Mouse (Mus musculus) midbrain, embryonic 12.5 days (tissue): ENCODE results near the gene Hip1. TPM values are rescaled to one million over a fixed set of nuclear protein-coding genes. Genes with fewer than 3 reads are reported as not detected.
"Not testable (repeated sequence)": the region's sequence is repeated elsewhere in the genome, so short reads cannot be mapped to it uniquely, and the experiment has no call there.

Source experiments
- ATAC-seq: fragments of 200-750 bp; cut with Nextera tagmentation; 2 replicates; pipeline ENCODE4 v1.8.0; 2017; ENCODE audit warnings: low read depth, moderate TSS enrichment, moderate library complexity; ENCODE audit not compliant: low FRiP score
- H3K27ac ChIP-seq: fragments of 300-500 bp; sonication (generic); replicated peaks from 2 replicates; pipeline ENCODE4 v1.5.1; 2016; ENCODE audit warnings: mild to moderate bottlenecking
- H3K27me3 ChIP-seq: fragments of 300-500 bp; sonication (generic); 2 replicates; pipeline ENCODE4 v1.6.1; 2016; ENCODE audit warnings: mild to moderate bottlenecking
- H3K36me3 ChIP-seq: fragments of 300-500 bp; sonication (generic); 2 replicates; pipeline ENCODE4 v1.6.1; 2016
- H3K4me1 ChIP-seq: fragments of 300-500 bp; sonication (generic); 2 replicates; pipeline ENCODE4 v1.6.1; 2016
- H3K4me2 ChIP-seq: fragments of 300-500 bp; sonication (generic); replicated peaks from 2 replicates; pipeline ENCODE4 v1.6.1; 2016; ENCODE audit warnings: mild to moderate bottlenecking, moderate library complexity
- H3K4me3 ChIP-seq: fragments of 300-500 bp; sonication (generic); 2 replicates; pipeline ENCODE4 v1.5.1; 2016; ENCODE audit warnings: mild to moderate bottlenecking
- H3K9ac ChIP-seq: fragments of 300-500 bp; sonication (generic); replicated peaks from 2 replicates; pipeline ENCODE4 v1.6.1; 2016; ENCODE audit warnings: mild to moderate bottlenecking, moderate library complexity
- H3K9me3 ChIP-seq: fragments of 300-500 bp; sonication (generic); 2 replicates; pipeline ENCODE4 v1.6.1; 2016; ENCODE audit warnings: mild to moderate bottlenecking
- WGBS: fragments of 180-500 bp; shearing (Covaris S2); methylation state at CpG from one replicate; pipeline ENCODE4 v1.1.7; 2016; 5-methylcytosine and 5-hydroxymethylcytosine counted together
- polyA plus RNA-seq: library from polyadenylated mRNA; unstranded; fragments of >200 nt; fragmentation: Nextera tagmentation; extraction: Ambion mirVana; gene quantifications from 2 replicates; pipeline ENCODE4 v1.2.1, GENCODE M21; 2016

The Hip1 gene
- polyA plus RNA-seq, 1 experiment from 2014 or later, result 68.4 TPM

DNA sequence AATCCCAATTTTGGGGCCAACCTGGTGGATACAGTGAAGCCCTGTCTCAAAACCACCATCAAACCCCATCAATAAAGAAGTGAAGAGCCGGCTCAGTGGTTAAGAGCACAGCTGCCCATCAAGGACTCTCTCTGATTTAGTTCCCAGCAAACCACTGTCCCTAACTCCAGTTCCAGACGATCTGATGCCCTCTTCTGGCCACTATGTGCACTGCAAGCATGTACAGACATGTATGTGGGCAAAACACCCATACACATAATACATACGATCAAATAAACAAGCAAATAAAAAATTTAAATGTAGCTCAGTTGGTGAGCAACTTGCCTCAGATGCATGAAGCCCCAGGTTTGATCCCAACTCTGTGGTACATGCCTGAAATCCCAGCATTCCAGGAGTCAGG, 85.4 kb downstream of the Hip1 start:
- Histone ChIP-seq H3K27me3 (no peaks in the 10 kb centered on the region), H3K27ac (no peak overlapping the region), H3K4me2 (no peak overlapping the region), H3K4me3 (no peak overlapping the region), H3K9me3 (0 out of 2 replicates have a peak, but pooled peaks cover 6% of the 10 kb centered on the region), H3K4me1 (no peaks in the 10 kb centered on the region; the same call in 1 of the 2 replicates), H3K9ac (no peak overlapping the region), H3K36me3 (peaks cover 70% of the 10 kb centered on the region)
- 79% methylated on average over 3 of the region's 3 CpGs for WGBS
- no peak for ATAC-seq

DNA sequence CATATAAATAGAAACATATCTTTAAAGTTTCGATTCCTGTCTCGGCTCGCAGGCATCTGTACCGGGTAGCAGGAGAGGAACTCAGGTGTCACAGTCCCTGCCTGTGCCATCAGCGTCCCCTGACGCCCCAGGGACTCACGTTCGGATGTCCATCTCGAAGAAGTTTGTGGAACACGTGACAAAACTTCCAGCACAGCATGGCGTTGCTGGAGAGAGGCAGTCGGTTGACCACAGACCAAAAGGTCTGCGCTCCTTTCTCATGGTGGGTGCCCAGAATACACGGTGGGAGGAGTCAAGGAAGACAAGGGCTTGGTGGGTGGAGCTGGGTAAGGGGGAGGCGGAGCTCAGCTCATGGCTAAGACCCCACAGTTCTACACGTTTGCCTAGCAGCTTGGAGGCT, 87.0 kb downstream of the Hip1 start:
- Histone ChIP-seq H3K27ac (no peak overlapping the region), H3K9me3 (0 out of 2 replicates have a peak, but pooled peaks cover 10% of the 10 kb centered on the region), H3K4me1 (no peaks in the 10 kb centered on the region; the same call in 1 of the 2 replicates), H3K36me3 (peaks cover 85% of the 10 kb centered on the region), H3K4me3 (no peak overlapping the region), H3K27me3 (no peaks in the 10 kb centered on the region), H3K9ac (no peak overlapping the region), H3K4me2 (no peak overlapping the region)
- no peak for ATAC-seq
- 93% methylated on average over 16 of the region's 16 CpGs for WGBS

DNA sequence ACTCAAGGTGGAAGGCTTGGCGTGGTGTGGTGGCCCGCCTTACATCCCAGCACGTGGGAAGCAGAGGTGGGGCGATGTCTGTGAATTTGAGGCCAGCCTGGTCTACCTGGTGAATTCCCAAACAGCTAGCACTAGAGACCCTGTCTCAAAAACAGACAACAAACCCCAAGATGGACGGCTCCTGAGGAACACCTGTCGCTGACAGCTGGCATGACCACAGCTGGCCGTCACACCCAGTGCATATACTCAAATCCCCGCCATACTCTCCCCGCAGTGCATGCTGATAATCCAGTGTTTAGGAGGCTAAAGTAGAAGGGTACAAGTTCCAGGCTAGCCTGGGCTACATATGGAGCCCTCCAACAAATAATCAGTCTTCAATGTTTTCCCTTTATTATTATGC, 88.4 kb downstream of the Hip1 start:
- Histone ChIP-seq H3K9me3 (0 out of 2 replicates have a peak, but pooled peaks cover 10% of the 10 kb centered on the region), H3K36me3 (peaks cover 89% of the 10 kb centered on the region), H3K4me1 (no peaks in the 10 kb centered on the region; the same call in 1 of the 2 replicates), H3K27ac (no peak overlapping the region), H3K9ac (no peak overlapping the region), H3K4me3 (no peak overlapping the region), H3K4me2 (no peak overlapping the region), H3K27me3 (no peaks in the 10 kb centered on the region)
- ATAC-seq, result no peak
- WGBS, result 98% methylated on average over 9 of the region's 9 CpGs

DNA sequence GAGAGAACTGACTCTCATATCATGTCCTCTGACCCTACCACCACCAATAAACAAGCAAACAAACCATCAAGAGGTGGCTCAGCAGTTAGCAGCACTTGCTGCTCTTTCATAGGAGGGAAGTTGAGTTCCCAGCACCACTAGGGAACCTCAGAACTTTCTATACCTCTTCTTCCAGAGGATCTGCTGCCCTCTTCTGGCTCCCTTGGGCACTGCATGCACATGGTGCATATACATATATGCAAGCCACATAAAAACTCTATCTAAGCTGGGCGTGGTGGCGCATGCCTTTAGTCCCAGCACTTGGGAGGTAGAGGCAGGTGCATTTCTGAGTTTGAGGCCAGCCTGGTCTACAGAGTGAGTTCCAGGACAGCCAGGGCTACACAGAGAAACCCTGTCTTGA, 90.7 kb downstream of the Hip1 start:
- H3K4me1 ChIP-seq, result no peaks in the 10 kb centered on the region
- H3K4me2 ChIP-seq, result no peak overlapping the region
- ATAC-seq, result no peak
- no peak overlapping the region for H3K4me3 ChIP-seq
- peaks cover 98% of the 10 kb centered on the region for H3K36me3 ChIP-seq
- H3K9ac ChIP-seq, result no peak overlapping the region
- H3K27ac ChIP-seq, result no peak overlapping the region
- whole genome bisulfite sequencing, result 100% methylated on average over 2 of the region's 2 CpGs
- H3K9me3 ChIP-seq, result 0 out of 2 replicates have a peak, but pooled peaks cover 10% of the 10 kb centered on the region
- H3K27me3 ChIP-seq, result no peaks in the 10 kb centered on the region

DNA sequence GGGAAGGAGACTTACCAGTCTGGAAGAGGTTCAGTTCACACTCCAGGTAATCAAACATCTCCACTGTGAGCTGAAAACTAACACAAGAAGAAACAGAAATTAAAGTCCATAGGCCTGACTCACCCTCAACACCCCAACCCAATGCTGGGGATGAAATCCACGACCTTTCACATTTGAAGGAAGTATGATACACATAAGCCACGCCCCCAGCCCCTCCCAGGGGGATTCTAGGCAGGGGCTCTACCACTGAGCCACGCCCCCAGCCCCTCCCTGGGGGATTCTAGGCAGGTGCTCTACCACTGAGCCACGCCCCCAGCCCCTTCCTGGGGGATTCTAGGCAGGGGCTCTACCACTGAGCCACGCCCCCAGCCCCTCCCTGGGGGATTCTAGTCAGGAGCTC, 93.4 kb downstream of the Hip1 start:
- H3K4me2 ChIP-seq, H3K4me1 ChIP-seq: not testable (repeated sequence)

DNA sequence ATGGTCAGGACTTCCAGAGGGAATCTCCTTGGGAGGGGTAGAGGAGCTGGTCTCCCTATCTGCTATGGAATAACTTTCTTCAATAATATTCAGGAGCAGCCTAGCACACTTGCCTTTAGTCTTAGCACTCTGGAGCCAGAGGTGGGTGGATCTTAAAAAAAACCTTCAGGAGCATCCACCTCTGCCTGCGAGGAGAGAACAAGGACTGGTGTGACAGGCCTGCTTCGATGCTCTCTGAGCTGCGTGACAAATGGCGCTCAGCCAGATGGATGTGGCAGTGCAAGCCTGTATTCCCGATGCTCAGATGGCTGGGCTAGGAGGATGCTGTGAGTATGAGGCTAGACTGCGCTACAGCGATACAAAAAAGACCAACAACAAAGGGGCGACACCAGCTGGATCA, 93.8 kb downstream of the Hip1 start:
- Histone ChIP-seq H3K4me1 (no peaks in the 10 kb centered on the region), H3K4me3 (no peak overlapping the region), H3K4me2 (no peak overlapping the region), H3K9me3 (0 out of 2 replicates have a peak, but pooled peaks cover 10% of the 10 kb centered on the region), H3K36me3 (peaks cover 96% of the 10 kb centered on the region), H3K27ac (no peak overlapping the region), H3K27me3 (no peaks in the 10 kb centered on the region), H3K9ac (no peak overlapping the region)
- no peak for ATAC-seq
- 95% methylated on average over 8 of the region's 8 CpGs for WGBS

More for the DNA sequence above, 93.4 kb downstream of the Hip1 start:
- not testable (repeated sequence) for ATAC-seq, H3K27ac ChIP-seq, H3K9me3 ChIP-seq, H3K4me3 ChIP-seq, H3K9ac ChIP-seq, H3K27me3 ChIP-seq
- H3K36me3 ChIP-seq, result peaks cover 96% of the 10 kb centered on the region
- WGBS, result 90% methylated on average over 5 of the region's 5 CpGs

DNA sequence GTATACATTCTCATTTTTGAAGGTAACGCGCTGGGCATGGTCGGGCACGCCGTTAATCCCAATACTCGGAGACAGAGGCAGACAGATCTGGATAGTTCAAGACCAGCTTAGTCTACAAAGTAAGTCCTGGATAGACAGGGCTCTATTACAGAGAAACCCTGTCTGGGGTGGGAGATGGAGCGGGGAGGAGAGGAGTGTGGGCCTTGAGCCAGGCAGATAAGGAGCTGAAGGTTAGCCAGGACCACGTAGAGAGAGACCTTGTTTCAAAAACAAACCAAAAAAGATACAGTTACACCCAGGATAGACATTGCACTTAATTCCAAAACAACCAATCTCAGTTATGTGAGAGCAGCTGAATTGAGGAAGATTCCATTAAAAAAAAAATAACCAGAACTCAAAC, 99.2 kb downstream of the Hip1 start:
- WGBS, result 96% methylated on average over 8 of the region's 8 CpGs
- Histone ChIP-seq H3K27me3 (no peaks in the 10 kb centered on the region), H3K9me3 (no peaks in the 10 kb centered on the region), H3K27ac (no peak overlapping the region), H3K4me1 (no peaks in the 10 kb centered on the region), H3K9ac (no peak overlapping the region), H3K4me2 (no peak overlapping the region), H3K36me3 (peaks cover 95% of the 10 kb centered on the region), H3K4me3 (no peak overlapping the region)
- no peak for ATAC-seq

DNA sequence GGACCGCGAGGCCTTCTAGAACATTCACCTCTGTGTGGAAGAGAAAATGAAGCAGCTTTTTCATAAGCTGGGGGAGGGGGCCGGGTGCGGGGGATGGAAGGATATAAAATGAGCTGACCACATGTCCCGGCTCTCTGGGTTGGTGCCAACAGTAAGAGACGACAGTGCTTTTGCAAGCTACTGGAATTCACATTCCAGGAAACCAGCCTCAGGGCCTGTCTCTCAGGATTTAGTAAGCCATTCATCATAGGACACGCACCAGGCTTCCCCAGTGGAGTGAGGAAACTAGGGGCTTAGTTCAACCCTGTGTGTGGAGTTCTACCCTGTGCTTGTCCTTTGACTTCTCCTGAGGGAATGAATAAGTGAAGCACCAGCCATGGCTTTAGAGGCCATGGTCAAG, 102.5 kb downstream of the Hip1 start:
- no peak for ATAC-seq
- H3K27ac ChIP-seq, result no peak overlapping the region
- H3K27me3 ChIP-seq, result no peaks in the 10 kb centered on the region
- no peak overlapping the region for H3K4me3 ChIP-seq
- peaks cover 90% of the 10 kb centered on the region for H3K36me3 ChIP-seq
- no peaks in the 10 kb centered on the region for H3K9me3 ChIP-seq
- H3K9ac ChIP-seq, result no peak overlapping the region
- no peaks in the 10 kb centered on the region for H3K4me1 ChIP-seq
- WGBS, result 90% methylated on average over 7 of the region's 7 CpGs
- no peak overlapping the region for H3K4me2 ChIP-seq

DNA sequence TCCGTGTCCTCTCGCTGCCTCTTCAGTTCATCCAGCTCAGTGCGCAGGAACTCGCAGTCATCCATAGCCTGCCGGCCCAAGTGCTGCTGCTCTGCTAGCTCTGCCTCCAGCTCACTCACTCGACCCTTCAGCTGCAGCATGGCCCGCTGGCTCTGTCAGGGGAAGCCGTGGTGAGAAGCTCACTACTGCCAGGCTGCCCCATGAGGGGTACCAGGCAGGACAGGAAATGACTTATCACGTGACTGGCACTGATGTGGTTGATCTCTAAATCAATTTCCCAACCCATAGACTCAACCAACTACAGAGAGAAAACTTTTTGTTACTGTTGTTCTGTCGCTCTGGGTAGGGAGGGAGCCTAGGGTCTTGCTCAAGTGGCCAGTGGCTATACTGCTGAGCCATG, 109.9 kb downstream of the Hip1 start:
- Histone ChIP-seq H3K9me3 (peaks cover 5% of the 10 kb centered on the region; the same call in 1 of the 2 replicates), H3K4me3 (no peak overlapping the region), H3K4me1 (no peaks in the 10 kb centered on the region), H3K27me3 (no peaks in the 10 kb centered on the region), H3K9ac (no peak overlapping the region), H3K4me2 (no peak overlapping the region), H3K27ac (no peak overlapping the region), H3K36me3 (peaks cover 85% of the 10 kb centered on the region)
- 99% methylated on average over 10 of the region's 10 CpGs for WGBS
- ATAC-seq, result no peak

DNA sequence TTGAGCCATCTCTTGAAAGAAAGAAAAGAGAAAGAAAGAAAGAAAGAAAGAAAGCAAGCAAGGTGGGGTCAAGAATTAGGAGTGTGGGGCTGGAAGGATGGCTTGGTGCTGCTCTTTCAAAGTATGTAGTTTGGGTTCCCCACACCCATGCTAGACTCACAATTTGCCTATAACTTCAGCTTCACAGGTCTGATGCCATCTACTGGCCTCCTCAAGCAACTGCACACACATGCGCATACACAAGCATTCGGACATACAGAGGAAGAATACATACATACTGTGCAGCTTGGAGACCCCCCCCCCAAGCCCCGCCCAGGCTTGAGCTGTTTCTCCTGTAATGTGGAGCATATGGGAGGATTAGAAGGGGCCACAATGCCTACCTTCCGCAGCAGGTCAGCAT, 111.1 kb downstream of the Hip1 start:
- no peak overlapping the region for H3K4me3 ChIP-seq
- H3K9me3 ChIP-seq, result peaks cover 5% of the 10 kb centered on the region; the same call in 1 of the 2 replicates
- ATAC-seq, result no peak
- peaks cover 88% of the 10 kb centered on the region for H3K36me3 ChIP-seq
- no peaks in the 10 kb centered on the region for H3K27me3 ChIP-seq
- 98% methylated on average over 4 of the region's 4 CpGs for WGBS
- no peak overlapping the region for H3K4me2 ChIP-seq
- no peaks in the 10 kb centered on the region for H3K4me1 ChIP-seq
- H3K27ac ChIP-seq, result no peak overlapping the region
- H3K9ac ChIP-seq, result no peak overlapping the region

DNA sequence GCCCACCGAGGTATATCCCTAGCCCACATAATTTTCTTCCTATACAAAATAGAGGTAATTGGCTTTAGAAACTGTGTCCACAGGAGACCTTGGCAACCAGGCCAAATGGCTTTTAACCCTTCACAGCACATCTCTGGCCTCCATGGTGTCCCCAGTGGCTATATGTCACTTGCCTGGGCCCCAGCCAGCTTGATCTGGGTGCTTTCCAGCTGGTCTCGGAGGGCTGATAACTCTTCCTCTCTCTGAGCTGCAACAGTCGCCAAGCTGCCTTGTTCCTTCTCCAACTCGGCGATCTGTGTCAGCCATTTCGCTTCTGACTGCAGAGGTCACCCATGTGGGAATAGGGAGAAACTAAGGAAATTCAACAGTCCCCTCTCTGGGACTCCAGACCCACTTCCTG, 113.8 kb downstream of the Hip1 start:
- Histone ChIP-seq H3K4me1 (no peaks in the 10 kb centered on the region), H3K27ac (no peak overlapping the region), H3K27me3 (no peaks in the 10 kb centered on the region), H3K4me3 (no peak overlapping the region), H3K36me3 (peaks cover 91% of the 10 kb centered on the region), H3K4me2 (no peak overlapping the region), H3K9me3 (peaks cover 5% of the 10 kb centered on the region; the same call in 1 of the 2 replicates), H3K9ac (no peak overlapping the region)
- no peak for ATAC-seq
- 94% methylated on average over 6 of the region's 6 CpGs for WGBS

DNA sequence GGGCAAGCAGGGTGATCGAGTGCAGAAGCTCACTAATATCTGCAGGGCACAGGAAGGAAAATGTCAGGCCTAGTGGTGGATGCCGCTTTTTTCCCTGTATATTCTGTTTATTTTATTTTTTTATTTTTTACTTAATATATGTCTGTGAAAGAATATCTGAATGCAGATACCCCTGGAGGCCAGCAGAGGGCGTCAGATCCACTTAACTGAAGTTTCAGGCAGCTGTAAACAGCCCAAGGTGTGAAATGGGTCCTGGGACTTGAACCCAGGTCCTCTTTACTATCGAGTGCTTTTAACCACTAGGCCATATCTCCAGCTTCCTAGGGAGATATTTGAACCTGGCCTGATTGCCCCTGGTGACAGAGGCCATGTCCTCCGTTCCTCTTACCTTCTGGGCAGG, 116.1 kb downstream of the Hip1 start:
- Histone ChIP-seq H3K9me3 (peaks cover under 1% of the 10 kb centered on the region; the same call in 1 of the 2 replicates), H3K4me2 (no peak overlapping the region), H3K9ac (no peak overlapping the region), H3K4me3 (no peak overlapping the region), H3K36me3 (peaks cover 91% of the 10 kb centered on the region), H3K4me1 (no peaks in the 10 kb centered on the region), H3K27ac (no peak overlapping the region), H3K27me3 (no peaks in the 10 kb centered on the region)
- no peak for ATAC-seq
- 75% methylated on average over 5 of the region's 5 CpGs for WGBS

DNA sequence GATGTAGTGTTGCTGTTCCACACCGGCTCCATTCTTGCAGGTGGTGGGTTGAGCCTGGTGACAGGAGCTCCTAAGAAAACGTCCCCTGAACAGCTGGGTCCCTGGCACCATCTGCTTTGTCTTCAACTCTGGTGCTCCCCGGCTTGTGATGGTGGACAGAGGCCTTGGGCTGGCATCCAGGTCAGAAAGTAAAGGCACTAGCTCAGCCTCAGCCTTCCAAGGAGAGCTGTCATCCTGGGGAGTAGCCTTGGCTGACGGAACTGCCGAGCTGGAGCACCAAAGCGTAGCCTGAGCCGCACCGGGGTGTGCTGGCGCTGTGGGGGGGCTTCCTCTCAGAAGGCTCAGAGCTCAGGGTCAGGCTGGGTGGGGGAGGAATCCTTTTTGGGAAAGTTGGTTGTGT, 134.7 kb downstream of the Hip1 start:
- no peaks in the 10 kb centered on the region for H3K27me3 ChIP-seq
- H3K36me3 ChIP-seq, result peaks cover 57% of the 10 kb centered on the region
- H3K4me3 ChIP-seq, result no peak overlapping the region
- no peaks in the 10 kb centered on the region for H3K4me1 ChIP-seq
- H3K9me3 ChIP-seq, result no peaks in the 10 kb centered on the region
- no peak overlapping the region for H3K27ac ChIP-seq
- 93% methylated on average over 9 of the region's 9 CpGs for WGBS
- no peak overlapping the region for H3K9ac ChIP-seq
- ATAC-seq, result no peak
- no peak overlapping the region for H3K4me2 ChIP-seq
